Mouse (Mus musculus): ENCODE data around the gene Zcchc14.

Zcchc14 gene

GRCm38 (mm10) chr8:121663101-121663500 lies 10.4 kb upstream of the Zcchc14 start:
- DNase-seq, result no peak

GRCm38 (mm10) chr8:121661631-121662357 lies 9.1 kb upstream of the Zcchc14 start:
- DNase-seq, result no peak

GRCm38 (mm10) chr8:121660602-121661001 lies 7.9 kb upstream of the Zcchc14 start:
- no peak for DNase-seq

GRCm38 (mm10) chr8:121654966-121655494 lies 2.3 kb upstream of the Zcchc14 start:
- DNase-seq, result no peak

GRCm38 (mm10) chr8:121654131-121654530 lies 1.4 kb upstream of the Zcchc14 start:
- DNase-seq, result no peak

GRCm38 (mm10) chr8:121653340-121654019 lies 779 bp upstream of the Zcchc14 start:
- no peak for DNase-seq

GRCm38 (mm10) chr8:121651874-121652361 lies 783 bp downstream of the Zcchc14 start:
- no peak for DNase-seq

- no peak for DNase-seq
These were observed 1.3 kb downstream of the Zcchc14 start for GRCm38 (mm10) chr8:121651308-121651873.

- DNase-seq, result no peak
These were observed 2.1 kb downstream of the Zcchc14 start for GRCm38 (mm10) chr8:121650389-121651307.

- DNase-seq, result no peak
These were observed 2.8 kb downstream of the Zcchc14 start for GRCm38 (mm10) chr8:121649904-121650303.

- no peak for DNase-seq
These were observed 3.3 kb downstream of the Zcchc14 start for GRCm38 (mm10) chr8:121649423-121649822.

- no peak for DNase-seq
These were observed 4.2 kb downstream of the Zcchc14 start for GRCm38 (mm10) chr8:121648451-121648850.

- DNase-seq, result no peak
These were observed 5.0 kb downstream of the Zcchc14 start for GRCm38 (mm10) chr8:121647511-121648215.

GRCm38 (mm10) chr8:121643384-121643783 lies 9.3 kb downstream of the Zcchc14 start:
- peak; percentile 17 for DNase-seq

GRCm38 (mm10) chr8:121642804-121643203 lies 9.9 kb downstream of the Zcchc14 start:
- no peak for DNase-seq

- DNase-seq, result no peak
These were observed 16.5 kb downstream of the Zcchc14 start for GRCm38 (mm10) chr8:121636180-121636579.

GRCm38 (mm10) chr8:121635534-121635933 lies 17.2 kb downstream of the Zcchc14 start:
- peak; percentile 18 for DNase-seq

- no peak for DNase-seq
These were observed 20.3 kb downstream of the Zcchc14 start for GRCm38 (mm10) chr8:121632401-121632800.

- DNase-seq, result peak; percentile 14
These were observed 21.0 kb downstream of the Zcchc14 start for GRCm38 (mm10) chr8:121631645-121632071.

GRCm38 (mm10) chr8:121628681-121629080 lies 24.0 kb downstream of the Zcchc14 start:
- no peak for DNase-seq

- no peak for DNase-seq
These were observed 29.7 kb downstream of the Zcchc14 start for GRCm38 (mm10) chr8:121623043-121623442.

GRCm38 (mm10) chr8:121621879-121622278 lies 30.8 kb downstream of the Zcchc14 start:
- DNase-seq, result no peak
